Mouse (Mus musculus): ENCODE data around the gene Anxa2. TPM values are rescaled to one million over a fixed set of nuclear protein-coding genes. Genes with fewer than 3 reads are reported as not detected.

Gene Anxa2
- polyA plus RNA-seq, 1 experiment from 2014 or later: 158 TPM

- Histone ChIP-seq H3K9ac (no peak overlapping the region), H3K4me2 (no peak overlapping the region), H3K4me1 (replicated peaks) (peaks cover 4% of the 10 kb centered on the region), H3K27ac (replicated peaks) (no peak overlapping the region), H3K27me3 (no peaks in the 10 kb centered on the region), H3K36me3 (no peaks in the 10 kb centered on the region), H3K9me3 (no peaks in the 10 kb centered on the region), H3K4me3 (no peak overlapping the region)
- ATAC-seq (ENCODE audit: low FRiP score, low read depth): no peak
- 79% methylated on average over 8 of the region's 8 CpGs for WGBS
Observed at GRCm38 (mm10) chr9:69486140-69486539, 32.7 kb downstream of the Anxa2 start.

DNA sequence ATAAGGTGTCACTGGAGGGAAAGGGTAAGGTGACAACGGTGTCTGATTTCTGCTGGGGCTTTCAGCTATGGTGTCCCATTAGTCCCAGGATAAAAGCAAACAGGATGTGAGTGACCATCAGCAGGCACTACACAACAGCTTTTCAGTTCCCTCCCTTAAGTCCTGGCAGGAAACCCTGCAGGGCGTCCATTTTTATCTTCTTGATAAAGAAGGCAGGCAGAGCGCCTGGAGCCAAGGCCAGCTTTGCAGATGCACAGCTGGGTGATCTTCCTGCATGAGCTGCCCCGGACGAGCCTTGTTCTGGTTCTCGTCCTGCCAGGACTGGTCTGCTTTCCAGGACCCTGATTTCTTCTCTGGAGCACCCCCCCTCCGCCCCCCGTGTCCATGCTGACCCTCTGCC, 35.1 kb downstream of the Anxa2 start:
- whole genome bisulfite sequencing: 41% methylated on average over 8 of the region's 8 CpGs
- Histone ChIP-seq H3K4me2 (no peak overlapping the region), H3K9ac (no peak overlapping the region), H3K27me3 (no peaks in the 10 kb centered on the region), H3K9me3 (no peaks in the 10 kb centered on the region), H3K36me3 (no peaks in the 10 kb centered on the region), H3K27ac (replicated peaks) (no peak overlapping the region), H3K4me3 (no peak overlapping the region), H3K4me1 (replicated peaks) (peaks cover 4% of the 10 kb centered on the region)
- ATAC-seq (ENCODE audit: low FRiP score, low read depth): no peak

- Histone ChIP-seq H3K27ac (replicated peaks) (no peak overlapping the region), H3K4me2 (no peak overlapping the region), H3K4me3 (no peak overlapping the region), H3K27me3 (no peaks in the 10 kb centered on the region), H3K36me3 (no peaks in the 10 kb centered on the region), H3K4me1 (replicated peaks) (peaks cover 4% of the 10 kb centered on the region), H3K9ac (no peak overlapping the region), H3K9me3 (no peaks in the 10 kb centered on the region)
- ATAC-seq (ENCODE audit: low FRiP score, low read depth): no peak
- 10% methylated on average over 5 of the region's 5 CpGs for WGBS
Observed at GRCm38 (mm10) chr9:69488972-69489371, 35.6 kb downstream of the Anxa2 start.

- no peak for ATAC-seq (ENCODE audit: low FRiP score, low read depth)
- Histone ChIP-seq H3K36me3 (no peaks in the 10 kb centered on the region), H3K9me3 (no peaks in the 10 kb centered on the region), H3K27me3 (no peaks in the 10 kb centered on the region), H3K27ac (replicated peaks) (no peak overlapping the region), H3K4me2 (no peak overlapping the region), H3K4me1 (replicated peaks) (peaks cover 4% of the 10 kb centered on the region), H3K9ac (no peak overlapping the region), H3K4me3 (no peak overlapping the region)
- WGBS: 99% methylated on average over 6 of the region's 6 CpGs
Observed at GRCm38 (mm10) chr9:69492809-69493208, 39.4 kb downstream of the Anxa2 start.

GRCm38 (mm10) chr9:69502504-69502903, 49.1 kb downstream of the Anxa2 start:
- no peak for ATAC-seq (ENCODE audit: low FRiP score, low read depth)
- Histone ChIP-seq H3K9ac (no peak overlapping the region), H3K9me3 (no peaks in the 10 kb centered on the region), H3K4me1 (replicated peaks) (peaks cover 5% of the 10 kb centered on the region; the same call in 1 of the 2 replicates), H3K27me3 (no peaks in the 10 kb centered on the region; the same call in 1 of the 2 replicates), H3K27ac (replicated peaks) (no peak overlapping the region), H3K4me2 (no peak overlapping the region), H3K36me3 (no peaks in the 10 kb centered on the region), H3K4me3 (no peak overlapping the region)
- WGBS: 32% methylated on average over 6 of the region's 6 CpGs

DNA sequence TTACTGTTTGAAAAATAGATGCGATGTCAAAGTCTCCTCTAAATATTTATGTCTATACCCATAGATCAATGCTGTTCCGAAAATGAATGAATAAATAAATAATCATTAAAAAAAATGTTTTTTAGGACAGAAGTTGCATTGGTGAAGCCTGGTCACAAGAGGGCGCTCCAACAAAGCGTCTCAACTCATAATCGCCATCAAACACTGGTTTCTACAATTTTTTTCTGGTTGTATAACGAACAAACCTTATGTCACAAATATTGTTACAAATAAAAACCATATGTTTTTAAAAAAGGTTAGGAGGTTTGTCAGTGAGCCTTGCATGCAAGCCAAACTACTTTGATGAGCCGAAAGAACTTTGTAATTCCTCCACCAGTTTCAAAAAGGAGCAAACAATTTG, 52.2 kb downstream of the Anxa2 start:
- no peak overlapping the region for H3K4me3 ChIP-seq
- ATAC-seq (ENCODE audit: low FRiP score, low read depth): no peak
- H3K27ac ChIP-seq (replicated peaks): no peak overlapping the region
- no peaks in the 10 kb centered on the region; the same call in 1 of the 2 replicates for H3K27me3 ChIP-seq
- peaks cover 7% of the 10 kb centered on the region; the same call in 1 of the 2 replicates for H3K4me1 ChIP-seq (replicated peaks)
- WGBS: 15% methylated on average over 7 of the region's 7 CpGs
- H3K36me3 ChIP-seq: no peaks in the 10 kb centered on the region
- H3K4me2 ChIP-seq: no peak overlapping the region
- no peaks in the 10 kb centered on the region for H3K9me3 ChIP-seq
- H3K9ac ChIP-seq: no peak overlapping the region

- Histone ChIP-seq H3K36me3 (no peaks in the 10 kb centered on the region), H3K27me3 (no peaks in the 10 kb centered on the region; the same call in 1 of the 2 replicates), H3K9me3 (no peaks in the 10 kb centered on the region), H3K4me3 (no peak overlapping the region), H3K9ac (no peak overlapping the region), H3K27ac (replicated peaks) (no peak overlapping the region), H3K4me2 (no peak overlapping the region), H3K4me1 (replicated peaks) (peaks cover 7% of the 10 kb centered on the region; the same call in 1 of the 2 replicates)
- WGBS: 51% methylated on average over 11 of the region's 11 CpGs
- no peak for ATAC-seq (ENCODE audit: low FRiP score, low read depth)
Observed at GRCm38 (mm10) chr9:69507206-69507605, 53.8 kb downstream of the Anxa2 start.

DNA sequence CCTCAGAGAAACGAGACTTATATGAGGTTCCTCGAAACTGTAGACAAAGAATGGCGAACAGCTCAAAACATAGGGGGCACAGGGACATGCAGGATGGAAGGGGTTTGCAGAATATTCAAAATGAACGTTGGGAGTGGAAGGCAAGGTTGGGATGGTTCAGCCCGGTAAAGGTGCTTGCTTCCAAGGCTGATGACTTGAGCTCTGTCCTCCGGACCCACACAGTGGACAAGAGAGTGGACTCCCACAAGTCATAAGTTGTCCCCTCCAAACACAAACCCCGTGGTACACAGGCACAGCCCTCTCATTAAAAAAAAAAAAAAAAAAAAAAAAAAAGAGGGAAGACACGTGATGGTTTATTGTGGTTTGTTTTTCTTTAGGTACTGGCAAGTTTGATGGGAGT, 54.6 kb downstream of the Anxa2 start:
- Histone ChIP-seq H3K9me3 (no peaks in the 10 kb centered on the region), H3K4me1 (replicated peaks) (peaks cover 7% of the 10 kb centered on the region; the same call in 1 of the 2 replicates), H3K4me3 (no peak overlapping the region), H3K4me2 (no peak overlapping the region), H3K27me3 (no peaks in the 10 kb centered on the region; the same call in 1 of the 2 replicates), H3K27ac (replicated peaks) (no peak overlapping the region), H3K9ac (no peak overlapping the region), H3K36me3 (no peaks in the 10 kb centered on the region)
- no peak for ATAC-seq (ENCODE audit: low FRiP score, low read depth)
- WGBS: 82% methylated on average over 8 of the region's 8 CpGs

DNA sequence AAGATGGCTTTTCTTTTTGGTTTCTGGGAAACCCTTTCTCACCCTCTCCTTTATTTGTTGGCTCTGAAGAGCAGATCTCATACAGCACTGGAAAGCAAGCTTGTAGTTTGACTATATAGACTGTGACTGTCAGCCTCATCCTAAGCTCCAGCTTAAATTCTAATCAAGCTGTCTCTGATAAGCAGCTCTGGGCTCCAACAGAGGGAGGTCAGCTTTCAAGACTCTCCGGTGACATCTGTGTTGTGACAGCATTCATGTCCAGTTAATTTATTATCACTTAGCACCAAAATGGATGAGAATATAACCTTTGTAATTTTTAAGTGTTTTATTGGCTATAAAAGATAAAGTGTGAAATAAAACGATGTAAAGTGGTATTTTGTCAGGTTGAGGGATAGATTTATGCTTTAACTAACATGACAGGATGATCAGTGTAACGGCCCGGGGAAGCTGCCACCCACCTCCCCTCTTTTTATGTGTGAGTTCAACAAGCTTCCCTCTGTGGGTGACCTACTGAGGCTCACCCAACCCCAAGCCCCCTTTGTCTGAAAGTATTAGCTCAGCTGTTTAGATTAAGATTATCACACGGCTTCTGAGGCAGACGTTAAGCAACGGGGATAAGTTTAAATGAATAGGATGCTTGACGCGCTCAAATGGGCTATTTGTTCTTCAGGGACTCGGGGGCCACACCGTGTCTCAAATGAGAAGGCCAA, 58.6 kb downstream of the Anxa2 start:
- WGBS: 19% methylated on average over 11 of the region's 11 CpGs
- H3K9me3 ChIP-seq: no peaks in the 10 kb centered on the region
- H3K9ac ChIP-seq: no peak overlapping the region
- no peak overlapping the region for H3K4me2 ChIP-seq
- peaks cover 7% of the 10 kb centered on the region; the same call in 1 of the 2 replicates for H3K4me1 ChIP-seq (replicated peaks)
- H3K4me3 ChIP-seq: no peak overlapping the region
- ATAC-seq (ENCODE audit: low FRiP score, low read depth): no peak
- H3K36me3 ChIP-seq: no peaks in the 10 kb centered on the region
- H3K27me3 ChIP-seq: no peaks in the 10 kb centered on the region
- H3K27ac ChIP-seq (replicated peaks): no peak overlapping the region

DNA sequence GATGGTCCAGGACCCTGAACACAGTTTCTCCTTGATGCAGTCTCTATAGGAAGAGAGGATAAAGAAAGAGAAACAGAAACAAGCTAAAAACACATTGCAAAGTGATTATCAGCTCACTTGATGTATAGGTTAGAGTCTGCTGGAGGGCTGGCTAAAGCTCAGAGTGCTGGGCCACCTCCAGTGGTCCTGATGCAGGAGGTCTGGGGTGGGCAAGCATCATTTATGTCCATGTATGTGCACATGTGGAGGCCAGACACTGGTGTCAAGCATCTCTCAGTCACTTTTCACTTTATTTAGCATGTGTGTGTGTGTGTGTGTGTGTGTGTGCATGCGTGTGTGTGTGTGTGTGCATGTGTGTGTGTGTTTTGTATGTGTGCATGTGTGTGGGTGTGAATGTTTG, 59.3 kb downstream of the Anxa2 start:
- H3K4me2 ChIP-seq: no peak overlapping the region
- no peak for ATAC-seq (ENCODE audit: low FRiP score, low read depth)
- H3K27me3 ChIP-seq: no peaks in the 10 kb centered on the region
- no peaks in the 10 kb centered on the region for H3K9me3 ChIP-seq
- H3K36me3 ChIP-seq: no peaks in the 10 kb centered on the region
- no peak overlapping the region for H3K4me3 ChIP-seq
- no peak overlapping the region for H3K27ac ChIP-seq (replicated peaks)
- H3K4me1 ChIP-seq (replicated peaks): peaks cover 5% of the 10 kb centered on the region
- H3K9ac ChIP-seq: no peak overlapping the region
- WGBS: 96% methylated on average over 1 of the region's 1 CpGs

GRCm38 (mm10) chr9:69514206-69514605, 60.8 kb downstream of the Anxa2 start:
- ATAC-seq (ENCODE audit: low FRiP score, low read depth): no peak
- no peak overlapping the region for H3K9ac ChIP-seq
- peaks cover 10% of the 10 kb centered on the region for H3K4me1 ChIP-seq (replicated peaks)
- H3K27ac ChIP-seq (replicated peaks): no peak overlapping the region
- H3K4me2 ChIP-seq: no peak overlapping the region
- no peak overlapping the region for H3K4me3 ChIP-seq
- H3K36me3 ChIP-seq: no peaks in the 10 kb centered on the region
- H3K9me3 ChIP-seq: no peaks in the 10 kb centered on the region
- H3K27me3 ChIP-seq: no peaks in the 10 kb centered on the region
- 68% methylated on average over 8 of the region's 8 CpGs for WGBS

GRCm38 (mm10) chr9:69515416-69515815, 62.0 kb downstream of the Anxa2 start:
- no peak for ATAC-seq (ENCODE audit: low FRiP score, low read depth)
- no peak overlapping the region for H3K27ac ChIP-seq (replicated peaks)
- H3K9me3 ChIP-seq: no peaks in the 10 kb centered on the region
- no peaks in the 10 kb centered on the region for H3K36me3 ChIP-seq
- 79% methylated on average over 7 of the region's 7 CpGs for WGBS
- no peak overlapping the region for H3K4me2 ChIP-seq
- no peak overlapping the region for H3K4me3 ChIP-seq
- H3K27me3 ChIP-seq: no peaks in the 10 kb centered on the region
- peaks cover 10% of the 10 kb centered on the region for H3K4me1 ChIP-seq (replicated peaks)
- no peak overlapping the region for H3K9ac ChIP-seq
